Mouse (Mus musculus): ENCODE data around the gene Tspan13.

GRCm38 (mm10) chr12:36088804-36089203 lies 46.5 kb upstream of the Tspan13 start:
- TF ChIP-seq GATA1 (IDR thresholded peaks at IDR 0.05; ENCODE audit: borderline replicate concordance, low read length) (no peak), FLI1 (IDR thresholded peaks at IDR 0.05; ENCODE audit: low read length) (no peak)
